Mouse (Mus musculus) adrenal gland, adult 18-20 months (tissue): ENCODE data around the gene Reg4. TPM values are rescaled to one million over a fixed set of nuclear protein-coding genes. Genes with fewer than 3 reads are reported as not detected.

ENCODE experiments used
- DNase-seq, 2 experiments: peaks; one replicate each; pipeline ENCODE4 v3.0.0; 2021 to 2022; ENCODE audit warnings: low spot score in 2 of 2
- total RNA-seq, 2 experiments: library from RNA; stranded (reverse); gene quantifications; 1 replicate in 1 of 2; 2 replicates in 1 of 2; pipeline ENCODE4 v1.2.3; 2021

The Reg4 gene
- total RNA-seq, 2 experiments from 2014 or later: not detected

DNA sequence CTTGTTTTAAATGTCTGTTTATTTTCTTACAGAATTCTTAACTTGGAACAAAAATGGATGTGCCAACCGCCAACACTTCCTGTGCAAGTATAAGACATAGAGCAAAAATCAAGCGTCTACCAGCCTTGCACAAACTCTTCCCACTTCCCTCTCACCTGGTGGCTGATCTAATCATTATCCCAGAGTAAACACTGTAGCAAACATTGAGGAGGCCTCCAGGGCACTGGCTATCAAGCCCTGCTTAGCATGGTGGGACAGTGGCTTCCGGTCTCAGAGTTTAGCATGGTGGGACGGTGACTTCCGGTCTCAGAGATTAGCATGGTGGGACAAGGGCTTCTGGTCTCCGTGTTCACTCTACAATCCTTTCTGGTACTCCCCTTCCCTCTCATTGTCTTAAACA lies 14.3 kb downstream of the Reg4 start:
- DNase-seq: no peak

- DNase-seq: no peak
Observed at GRCm38 (mm10) chr3:98237240-98237639, 15.3 kb downstream of the Reg4 start.

- no peak for DNase-seq
Observed at GRCm38 (mm10) chr3:98238150-98238549, 16.2 kb downstream of the Reg4 start.

DNA sequence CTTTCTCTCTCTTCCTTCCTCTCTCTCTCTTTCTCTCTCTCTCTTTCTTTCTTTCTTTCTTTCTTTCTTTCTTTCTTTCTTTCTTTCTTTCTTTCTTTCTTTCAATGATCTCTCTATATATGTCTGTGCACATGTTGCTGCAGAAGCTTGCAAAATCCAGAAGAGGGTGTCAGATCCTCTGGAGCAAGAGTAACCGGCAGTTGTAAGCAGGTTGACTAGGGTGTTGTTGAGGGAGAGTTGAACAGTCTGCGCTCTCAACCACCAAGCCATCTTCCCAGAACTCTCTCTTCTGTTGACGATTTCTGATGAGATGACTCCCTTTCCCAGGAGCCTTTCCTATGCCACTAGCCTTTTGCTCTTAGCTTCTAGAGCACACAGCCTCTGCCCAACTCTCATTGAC lies 20.1 kb downstream of the Reg4 start:
- no peak for DNase-seq

- DNase-seq: no peak
Observed at GRCm38 (mm10) chr3:98242458-98243037, 20.6 kb downstream of the Reg4 start.

- no peak for DNase-seq
Observed at GRCm38 (mm10) chr3:98245892-98246291, 23.9 kb downstream of the Reg4 start.

DNA sequence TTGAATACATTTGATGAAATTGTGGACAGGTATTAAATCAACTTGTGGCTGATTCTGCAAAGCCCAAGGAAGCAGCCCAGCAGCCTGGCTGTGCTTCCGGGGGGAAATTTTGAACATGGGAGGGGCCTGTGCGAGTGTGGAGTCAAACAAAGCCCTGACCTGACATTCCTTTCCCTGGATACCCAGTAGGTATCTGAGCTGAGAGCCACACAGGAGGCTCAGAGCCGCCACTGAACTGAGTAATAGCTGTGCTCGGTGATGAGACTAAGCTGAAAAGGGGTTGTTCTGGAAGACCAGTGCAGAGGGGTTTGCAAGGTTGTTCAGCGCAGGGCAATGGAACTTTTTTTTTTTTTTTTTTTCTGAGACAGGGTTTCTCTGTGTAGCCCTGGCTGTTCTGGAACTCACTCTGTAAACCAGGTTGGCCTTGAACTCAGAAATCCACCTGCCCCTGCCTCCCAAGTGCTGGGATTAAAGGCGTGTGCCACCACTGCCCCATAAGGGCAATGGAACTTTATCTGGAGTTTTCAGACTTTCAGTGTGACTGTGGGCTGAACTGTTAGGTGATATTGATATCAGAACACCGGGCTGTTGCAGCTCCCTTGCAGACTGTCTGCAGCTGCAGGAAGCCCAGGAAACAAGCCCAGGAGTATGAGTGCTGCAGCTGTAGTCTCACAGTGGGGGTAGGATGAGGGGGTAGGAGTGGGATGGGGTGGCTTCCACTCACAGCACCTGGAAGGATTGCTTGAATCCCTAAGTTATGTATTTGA lies 25.2 kb downstream of the Reg4 start:
- no peak for DNase-seq

- DNase-seq: no peak
Observed at GRCm38 (mm10) chr3:98249378-98249777, 27.4 kb downstream of the Reg4 start.

DNA sequence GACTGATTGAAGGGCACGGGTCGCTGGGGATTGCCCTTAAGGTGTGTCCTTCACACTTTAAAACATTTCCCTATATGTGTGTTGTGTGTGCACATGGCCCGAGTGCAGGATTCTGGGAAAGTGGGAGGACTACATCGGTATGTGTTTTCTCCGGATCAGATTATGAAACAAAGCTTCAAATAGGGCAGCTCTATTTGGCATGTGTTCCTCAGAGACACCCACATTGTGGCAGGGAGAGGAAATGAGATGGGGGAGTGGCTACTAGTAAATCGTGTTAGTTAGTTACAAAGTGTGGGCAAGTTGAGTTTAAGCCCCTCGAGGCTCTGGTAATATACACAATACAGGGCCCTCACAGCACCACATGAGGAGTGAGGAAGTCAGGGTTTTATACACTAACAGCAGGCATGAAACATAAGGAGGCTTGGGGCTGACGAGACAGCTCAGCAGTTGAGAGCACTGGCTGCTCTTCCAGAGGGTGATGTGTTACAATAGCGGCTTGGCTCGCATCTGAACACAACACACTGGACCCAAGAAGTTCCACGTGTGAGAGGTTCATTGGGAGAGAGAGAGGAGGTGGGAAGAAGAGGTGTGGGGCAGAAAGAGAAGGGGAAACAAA lies 28.0 kb downstream of the Reg4 start:
- DNase-seq: no peak

- DNase-seq: no peak
Observed at GRCm38 (mm10) chr3:98254059-98254458, 32.1 kb downstream of the Reg4 start.

DNA sequence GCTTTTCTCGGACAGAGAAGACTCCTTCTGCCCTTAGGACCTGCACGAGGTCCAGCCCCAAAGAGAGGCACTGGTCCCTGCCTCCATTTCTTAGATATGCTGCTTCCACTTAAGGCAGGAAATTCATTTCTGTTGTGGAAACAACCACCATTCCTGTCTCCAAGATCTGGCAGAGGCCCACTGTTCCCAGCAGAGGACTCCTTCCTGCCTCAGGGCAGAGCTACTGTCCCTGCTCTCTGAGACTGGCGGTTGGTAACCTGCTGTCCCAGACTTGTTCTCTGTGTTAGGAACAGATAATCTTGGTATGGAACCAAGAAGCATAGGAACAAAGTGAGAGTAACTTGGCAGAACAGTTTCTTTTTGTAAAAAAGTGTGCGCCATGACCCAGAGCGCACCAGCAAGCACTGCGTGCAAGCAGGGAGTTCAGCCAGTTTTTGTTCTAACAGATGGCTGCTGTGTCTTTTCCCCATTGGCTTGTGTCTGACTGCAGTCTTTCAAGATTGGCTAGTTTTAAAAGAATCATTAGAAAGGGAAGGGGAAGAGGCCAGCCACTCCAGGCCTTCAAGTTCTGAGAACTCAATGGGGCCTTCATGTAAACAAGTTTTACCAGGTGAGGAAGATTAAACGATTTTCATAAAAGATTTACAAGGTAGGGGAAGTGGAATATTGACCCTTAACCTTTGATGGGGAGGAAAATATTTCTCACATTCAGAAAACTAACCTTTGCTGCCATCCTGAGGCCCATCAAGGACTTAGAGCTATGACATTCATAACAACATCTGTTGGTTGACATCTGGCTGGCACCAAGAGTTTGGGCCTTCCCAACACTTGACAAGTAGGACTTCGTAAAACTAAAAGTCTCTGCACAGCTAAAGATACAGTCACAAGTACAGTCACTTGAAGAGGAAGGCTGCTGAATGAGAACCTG lies 33.0 kb downstream of the Reg4 start:
- DNase-seq: no peak

GRCm38 (mm10) chr3:98258723-98259122 lies 36.8 kb downstream of the Reg4 start:
- no peak for DNase-seq

GRCm38 (mm10) chr3:98259271-98259751 lies 37.4 kb downstream of the Reg4 start:
- DNase-seq: no peak

DNA sequence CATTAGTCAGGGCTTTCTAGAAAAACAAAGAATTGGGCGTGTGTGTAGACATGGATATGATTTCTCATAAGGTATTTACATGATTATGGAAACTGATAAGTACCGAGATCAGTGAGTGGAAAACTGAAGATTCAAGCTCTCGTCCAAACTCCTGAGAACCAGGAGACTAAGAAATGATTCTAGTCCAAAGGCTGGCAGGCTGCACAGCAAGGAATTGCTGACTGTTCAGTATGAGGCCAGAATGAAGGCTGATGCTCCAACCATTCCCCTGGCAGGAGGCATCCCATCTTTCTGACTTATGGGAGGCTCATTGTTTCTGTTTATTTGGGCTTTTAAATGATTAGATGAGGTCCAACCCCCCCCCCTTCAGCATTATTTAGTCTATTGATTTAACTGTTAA lies 38.6 kb downstream of the Reg4 start:
- DNase-seq: no peak

- no peak for DNase-seq
Observed at GRCm38 (mm10) chr3:98261415-98261814, 39.5 kb downstream of the Reg4 start.

- DNase-seq: no peak
Observed at GRCm38 (mm10) chr3:98262133-98262532, 40.2 kb downstream of the Reg4 start.

DNA sequence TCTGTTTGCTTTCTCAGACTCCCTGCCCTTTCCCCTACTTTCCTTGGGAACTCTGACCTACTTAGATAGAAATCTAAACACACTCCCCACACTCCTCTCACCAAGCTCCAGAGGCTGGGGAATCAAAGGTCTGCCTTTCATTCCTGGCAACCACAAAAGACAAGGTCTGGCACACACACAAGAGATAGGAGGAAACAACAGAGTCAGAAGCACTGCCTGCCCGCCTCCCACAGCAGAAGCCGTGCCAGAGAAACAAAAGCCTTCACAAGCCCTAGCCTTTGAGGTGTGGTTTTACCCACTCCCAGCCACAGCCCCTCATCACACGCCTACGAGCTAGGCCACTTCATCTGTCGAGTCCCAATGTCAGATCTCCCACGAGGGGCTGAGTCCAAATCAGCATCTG lies 45.3 kb downstream of the Reg4 start:
- DNase-seq: peak in 1 of 2 experiments; percentile 22

- DNase-seq: no peak
Observed at GRCm38 (mm10) chr3:98273623-98274398, 51.9 kb downstream of the Reg4 start.

GRCm38 (mm10) chr3:98279682-98280081 lies 57.7 kb downstream of the Reg4 start:
- no peak for DNase-seq

GRCm38 (mm10) chr3:98280204-98280932 lies 58.4 kb downstream of the Reg4 start, which contains the start of gene Hmgcs2:
Gene Hmgcs2 (plus strand): TSS chr3:98280435.
- peak in 1 of 2 experiments; percentile 27 for DNase-seq
